Mouse (Mus musculus) liver, embryonic 15.5 days (tissue): ENCODE results near the gene Zfp277. TPM values are rescaled to one million over a fixed set of nuclear protein-coding genes. Genes with fewer than 3 reads are reported as not detected.

ENCODE experiments used
- ATAC-seq: fragments of 200-750 bp; cut with Nextera tagmentation; 2 replicates; pipeline ENCODE4 v1.8.0; 2017; ENCODE audit warnings: moderate number of reproducible peaks, mild to moderate bottlenecking, moderate library complexity; ENCODE audit not compliant: insufficient read depth
- H3K27ac ChIP-seq: fragments of 300-500 bp; sonication (generic); replicated peaks from 2 replicates; pipeline ENCODE4 v1.5.1; 2015; ENCODE audit warnings: mild to moderate bottlenecking, inconsistent platforms
- H3K27me3 ChIP-seq: fragments of 300-500 bp; sonication (generic); 2 replicates; pipeline ENCODE4 v1.6.1; 2015; ENCODE audit warnings: mild to moderate bottlenecking, inconsistent platforms
- H3K36me3 ChIP-seq: fragments of 300-500 bp; sonication (generic); replicated peaks from 2 replicates; pipeline ENCODE4 v1.6.1; 2015; ENCODE audit warnings: moderate library complexity, mild to moderate bottlenecking, inconsistent platforms
- H3K4me1 ChIP-seq: fragments of 300-500 bp; sonication (generic); replicated peaks from 2 replicates; pipeline ENCODE4 v1.6.1; 2015; ENCODE audit warnings: inconsistent platforms
- H3K4me2 ChIP-seq: fragments of 300-500 bp; sonication (generic); 2 replicates; pipeline ENCODE4 v1.6.1; 2015; ENCODE audit warnings: moderate library complexity, mild to moderate bottlenecking, inconsistent platforms
- H3K4me3 ChIP-seq: fragments of 300-500 bp; sonication (generic); replicated peaks from 2 replicates; pipeline ENCODE4 v1.5.1; 2015; ENCODE audit warnings: mild to moderate bottlenecking, inconsistent platforms
- H3K9ac ChIP-seq: fragments of 300-500 bp; sonication (generic); 2 replicates; pipeline ENCODE4 v1.6.1; 2015; ENCODE audit warnings: moderate library complexity, mild to moderate bottlenecking, inconsistent platforms
- H3K9me3 ChIP-seq: fragments of 300-500 bp; sonication (generic); replicated peaks from 2 replicates; pipeline ENCODE4 v1.6.1; 2016; ENCODE audit warnings: inconsistent platforms
- WGBS: fragments of 180-500 bp; shearing (Covaris S2); methylation state at CpG from one replicate; pipeline ENCODE4 v1.1.7; 2015; ENCODE audit warnings: mixed read lengths; ENCODE audit not compliant: insufficient replicate concordance; 5-methylcytosine and 5-hydroxymethylcytosine counted together
- polyA plus RNA-seq: library from polyadenylated mRNA; unstranded; fragments of >200 nt; fragmentation: Nextera tagmentation; extraction: Ambion mirVana; gene quantifications from 2 replicates; pipeline ENCODE4 v1.2.1, GENCODE M21; 2015

The Zfp277 gene
- polyA plus RNA-seq, 1 experiment from 2014 or later = 6.6 TPM

GRCm38 (mm10) chr12:40347060-40347698, 98.5 kb downstream of the Zfp277 start:
- Histone ChIP-seq H3K27ac (no peak overlapping the region), H3K9ac (no peak overlapping the region), H3K36me3 (no peaks in the 10 kb centered on the region), H3K4me3 (no peak overlapping the region), H3K27me3 (no peaks in the 10 kb centered on the region), H3K9me3 (no peaks in the 10 kb centered on the region), H3K4me1 (no peaks in the 10 kb centered on the region), H3K4me2 (no peak overlapping the region)
- no peak for ATAC-seq
- WGBS = 65% methylated on average over 10 of the region's 10 CpGs

GRCm38 (mm10) chr12:40341443-40341842, 104.3 kb downstream of the Zfp277 start:
- Histone ChIP-seq H3K36me3 (no peaks in the 10 kb centered on the region), H3K4me2 (no peak overlapping the region), H3K9me3 (no peaks in the 10 kb centered on the region), H3K27ac (no peak overlapping the region), H3K4me3 (no peak overlapping the region), H3K4me1 (no peaks in the 10 kb centered on the region), H3K9ac (no peak overlapping the region), H3K27me3 (no peaks in the 10 kb centered on the region)
- ATAC-seq = no peak
- 52% methylated on average over 5 of the region's 5 CpGs for WGBS

DNA sequence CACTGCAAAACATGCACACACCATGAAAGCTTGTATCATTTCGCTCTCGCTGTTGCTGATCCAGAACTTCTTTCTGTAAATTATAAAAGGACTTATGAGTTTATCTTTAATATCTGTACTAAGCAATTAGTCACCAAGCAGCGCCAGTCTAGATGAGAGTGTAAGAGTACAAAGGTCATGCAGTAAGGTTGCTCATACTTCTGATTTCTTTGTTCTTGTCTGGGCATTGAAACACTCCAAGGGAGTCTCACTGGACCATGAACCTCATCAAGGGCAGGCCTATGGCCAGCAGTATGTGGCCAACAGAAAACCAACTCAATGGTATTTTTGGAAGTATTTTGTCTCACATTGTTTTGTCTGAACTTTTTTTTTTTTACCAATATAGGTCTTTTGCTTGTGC, 110.4 kb downstream of the Zfp277 start:
- WGBS = 66% methylated on average over 3 of the region's 3 CpGs

DNA sequence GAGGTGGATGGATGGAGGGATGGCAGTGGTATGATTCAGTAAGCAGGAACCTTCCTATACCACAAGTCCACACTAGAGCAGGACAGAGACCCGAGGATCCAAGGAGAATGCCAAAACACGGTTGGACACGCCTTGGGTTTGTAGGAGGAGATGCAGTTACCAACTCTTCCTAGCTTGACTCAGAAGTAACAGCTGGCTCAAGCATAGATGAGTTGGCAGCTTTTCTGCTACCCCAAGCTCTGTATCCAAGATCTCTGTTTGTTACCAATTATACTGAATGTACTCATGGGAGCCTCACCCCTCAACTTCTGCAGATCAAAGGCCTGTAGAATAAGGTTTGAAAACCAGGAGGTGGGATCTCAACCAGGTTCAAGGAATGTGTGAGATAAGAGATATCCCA, 114.2 kb downstream of the Zfp277 start:
- ATAC-seq = no peak
- 72% methylated on average over 3 of the region's 3 CpGs for WGBS
- no peak overlapping the region for H3K4me3 ChIP-seq
- H3K9ac ChIP-seq = no peak overlapping the region
- H3K4me2 ChIP-seq = no peak overlapping the region
- no peaks in the 10 kb centered on the region for H3K36me3 ChIP-seq
- no peaks in the 10 kb centered on the region for H3K9me3 ChIP-seq
- H3K27me3 ChIP-seq = no peaks in the 10 kb centered on the region
- H3K4me1 ChIP-seq = no peaks in the 10 kb centered on the region
- H3K27ac ChIP-seq = no peak overlapping the region

More for the DNA sequence above, 110.4 kb downstream of the Zfp277 start:
- Histone ChIP-seq H3K9ac (no peak overlapping the region), H3K36me3 (no peaks in the 10 kb centered on the region), H3K4me2 (no peak overlapping the region), H3K4me3 (no peak overlapping the region), H3K27ac (no peak overlapping the region), H3K27me3 (no peaks in the 10 kb centered on the region), H3K4me1 (no peaks in the 10 kb centered on the region), H3K9me3 (no peaks in the 10 kb centered on the region)
- ATAC-seq = no peak

- H3K36me3 ChIP-seq = no peaks in the 10 kb centered on the region
- 61% methylated on average over 5 of the region's 5 CpGs for WGBS
- no peak overlapping the region for H3K4me3 ChIP-seq
- no peak for ATAC-seq
- H3K9ac ChIP-seq = no peak overlapping the region
- no peaks in the 10 kb centered on the region for H3K9me3 ChIP-seq
- no peak overlapping the region for H3K27ac ChIP-seq
- no peaks in the 10 kb centered on the region for H3K4me1 ChIP-seq
- H3K27me3 ChIP-seq = no peaks in the 10 kb centered on the region
- H3K4me2 ChIP-seq = no peak overlapping the region
Measured at GRCm38 (mm10) chr12:40327012-40327660, 118.6 kb downstream of the Zfp277 start.

- Histone ChIP-seq H3K27ac (no peak overlapping the region), H3K9me3 (no peaks in the 10 kb centered on the region), H3K4me2 (no peak overlapping the region), H3K27me3 (no peaks in the 10 kb centered on the region), H3K4me1 (no peaks in the 10 kb centered on the region), H3K36me3 (no peaks in the 10 kb centered on the region), H3K9ac (no peak overlapping the region), H3K4me3 (no peak overlapping the region)
- ATAC-seq = no peak
- WGBS = 64% methylated on average over 5 of the region's 5 CpGs
Measured at GRCm38 (mm10) chr12:40325582-40325981, 120.1 kb downstream of the Zfp277 start.

GRCm38 (mm10) chr12:40324819-40325218, 120.9 kb downstream of the Zfp277 start:
- Histone ChIP-seq H3K9ac (no peak overlapping the region), H3K4me3 (no peak overlapping the region), H3K27ac (no peak overlapping the region), H3K4me1 (no peaks in the 10 kb centered on the region), H3K27me3 (no peaks in the 10 kb centered on the region), H3K9me3 (no peaks in the 10 kb centered on the region), H3K4me2 (no peak overlapping the region), H3K36me3 (no peaks in the 10 kb centered on the region)
- ATAC-seq = no peak
- WGBS = 74% methylated on average over 5 of the region's 5 CpGs

DNA sequence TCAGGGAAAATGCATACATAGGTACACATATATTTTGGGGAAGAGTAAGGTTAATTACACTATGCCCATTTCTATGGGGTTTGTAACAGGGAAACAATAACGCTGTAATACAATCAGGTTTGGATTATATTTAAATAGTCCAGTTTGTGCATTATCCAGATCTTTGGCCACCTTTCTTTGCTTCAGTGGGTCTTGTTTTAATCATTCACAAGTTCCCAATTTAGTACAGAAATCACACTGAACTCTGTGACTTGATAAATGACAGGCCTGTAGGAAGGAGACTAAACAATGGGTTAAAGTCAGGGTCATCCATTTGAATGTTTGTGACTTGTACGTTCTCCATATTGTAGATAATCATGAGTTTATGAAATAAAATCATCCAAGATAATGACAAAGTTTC, 130.6 kb downstream of the Zfp277 start:
- WGBS = 78% methylated on average over 2 of the region's 2 CpGs

DNA sequence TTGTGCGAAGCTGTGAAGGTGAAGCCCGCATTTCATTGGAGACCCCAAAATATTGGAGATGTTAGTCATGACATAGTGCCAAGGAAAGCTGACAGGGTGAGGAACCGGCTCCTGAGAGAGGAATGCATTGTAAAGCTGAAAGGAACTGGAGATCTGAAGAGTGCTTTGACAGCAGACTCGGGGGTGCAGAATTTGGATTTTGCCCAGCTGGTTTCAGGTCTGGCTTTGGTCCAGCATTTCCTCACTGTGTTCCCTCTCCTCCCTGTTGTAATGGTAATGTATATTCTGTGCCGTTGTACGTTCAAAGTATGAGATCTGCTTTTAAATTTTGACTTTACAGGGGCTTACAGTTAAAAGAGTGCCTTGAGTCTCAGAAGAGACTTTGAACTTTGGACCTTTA, 141.7 kb downstream of the Zfp277 start:
- H3K4me3 ChIP-seq = no peak overlapping the region
- no peaks in the 10 kb centered on the region for H3K36me3 ChIP-seq
- H3K9ac ChIP-seq = no peak overlapping the region
- no peak for ATAC-seq
- 65% methylated on average over 6 of the region's 6 CpGs for WGBS
- no peak overlapping the region for H3K27ac ChIP-seq
- H3K4me1 ChIP-seq = no peaks in the 10 kb centered on the region
- no peaks in the 10 kb centered on the region for H3K9me3 ChIP-seq
- H3K4me2 ChIP-seq = no peak overlapping the region
- no peaks in the 10 kb centered on the region for H3K27me3 ChIP-seq

More for the DNA sequence above, 130.6 kb downstream of the Zfp277 start:
- Histone ChIP-seq H3K4me2 (no peak overlapping the region), H3K9ac (no peak overlapping the region), H3K27ac (no peak overlapping the region), H3K4me1 (no peaks in the 10 kb centered on the region), H3K36me3 (no peaks in the 10 kb centered on the region), H3K9me3 (no peaks in the 10 kb centered on the region), H3K27me3 (no peaks in the 10 kb centered on the region), H3K4me3 (no peak overlapping the region)
- ATAC-seq = no peak

DNA sequence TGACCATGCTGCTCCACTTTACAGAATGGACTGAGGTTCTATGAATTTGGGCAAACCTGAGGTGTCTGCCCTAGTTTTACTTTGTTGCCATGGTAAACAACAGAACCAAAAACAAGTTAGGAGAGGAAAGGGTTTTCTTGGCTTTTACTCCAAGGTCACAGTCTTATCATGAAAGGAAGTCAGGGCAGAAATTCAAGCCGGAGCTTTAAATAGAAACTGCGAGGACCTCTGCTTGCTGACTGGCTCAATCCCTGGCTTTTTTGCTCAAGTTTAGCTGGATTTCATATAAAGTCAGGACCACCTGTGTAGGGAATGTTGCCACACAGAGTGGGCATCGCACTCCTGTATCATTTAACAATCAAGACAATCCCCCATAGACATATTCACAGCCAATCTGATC, 147.1 kb downstream of the Zfp277 start:
- no peak overlapping the region for H3K4me3 ChIP-seq
- no peak for ATAC-seq
- WGBS = 50% methylated on average over 3 of the region's 3 CpGs

DNA sequence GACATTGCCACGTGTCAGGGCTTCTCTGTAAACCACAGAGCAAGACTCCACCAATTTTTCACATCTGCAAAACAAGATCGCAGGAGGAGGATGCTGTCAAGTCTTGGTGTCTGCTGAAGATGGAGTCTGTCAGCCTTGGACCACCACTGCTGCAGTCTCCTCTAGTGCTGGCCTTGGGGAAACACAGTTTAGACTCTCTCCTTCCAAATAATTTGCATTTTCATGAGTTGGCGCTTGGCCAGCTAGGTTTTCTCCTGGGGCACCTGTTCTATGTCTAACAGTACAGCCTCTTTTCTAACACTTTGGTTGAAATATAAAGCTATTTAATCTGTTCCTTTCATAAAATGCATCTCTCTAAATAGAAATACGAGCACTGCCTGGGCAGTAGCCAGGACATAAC, 159.2 kb downstream of the Zfp277 start:
- no peak for ATAC-seq
- no peaks in the 10 kb centered on the region for H3K9me3 ChIP-seq
- no peaks in the 10 kb centered on the region for H3K4me1 ChIP-seq
- H3K27me3 ChIP-seq = no peaks in the 10 kb centered on the region
- H3K27ac ChIP-seq = no peak overlapping the region
- no peak overlapping the region for H3K4me3 ChIP-seq
- H3K36me3 ChIP-seq = no peaks in the 10 kb centered on the region
- no peak overlapping the region for H3K9ac ChIP-seq
- WGBS = 49% methylated on average over 4 of the region's 4 CpGs
- no peak overlapping the region for H3K4me2 ChIP-seq

More for the DNA sequence above, 147.1 kb downstream of the Zfp277 start:
- no peaks in the 10 kb centered on the region for H3K36me3 ChIP-seq
- H3K4me1 ChIP-seq = no peaks in the 10 kb centered on the region
- no peak overlapping the region for H3K27ac ChIP-seq
- H3K27me3 ChIP-seq = no peaks in the 10 kb centered on the region
- no peaks in the 10 kb centered on the region for H3K9me3 ChIP-seq
- H3K4me2 ChIP-seq = no peak overlapping the region
- H3K9ac ChIP-seq = no peak overlapping the region
